Mouse (Mus musculus) heart, embryonic 13.5 days (tissue): ENCODE measurements around the gene Nanos2. TPM values are rescaled to one million over a fixed set of nuclear protein-coding genes. Genes with fewer than 3 reads are reported as not detected.

Source experiments
- ATAC-seq: fragments of 200-750 bp; cut with Nextera tagmentation; 2 replicates; pipeline ENCODE4 v1.8.0; 2017; ENCODE audit warnings: moderate TSS enrichment; ENCODE audit not compliant: insufficient number of reproducible peaks, low FRiP score, low TSS enrichment; ENCODE audit errors: extremely low read depth
- H3K27ac ChIP-seq: fragments of 300-500 bp; sonication (generic); replicated peaks from 2 replicates; pipeline ENCODE4 v1.5.1; 2015; ENCODE audit warnings: moderate library complexity, mild to moderate bottlenecking, inconsistent platforms
- H3K27me3 ChIP-seq: fragments of 300-500 bp; sonication (generic); replicated peaks from 2 replicates; pipeline ENCODE4 v1.6.1; 2015; ENCODE audit warnings: mild to moderate bottlenecking, inconsistent platforms
- H3K36me3 ChIP-seq: fragments of 300-500 bp; sonication (generic); 2 replicates; pipeline ENCODE4 v1.6.1; 2015; ENCODE audit warnings: mild to moderate bottlenecking, inconsistent platforms
- H3K4me1 ChIP-seq: fragments of 300-500 bp; sonication (generic); 2 replicates; pipeline ENCODE4 v1.6.1; 2015; ENCODE audit warnings: inconsistent platforms
- H3K4me2 ChIP-seq: fragments of 300-500 bp; sonication (generic); 2 replicates; pipeline ENCODE4 v1.6.1; 2015; ENCODE audit warnings: inconsistent platforms, mild to moderate bottlenecking, moderate library complexity
- H3K4me3 ChIP-seq: fragments of 300-500 bp; sonication (generic); 2 replicates; pipeline ENCODE4 v1.5.1; 2015; ENCODE audit warnings: moderate library complexity, mild to moderate bottlenecking, inconsistent platforms
- H3K9ac ChIP-seq: fragments of 300-500 bp; sonication (generic); 2 replicates; pipeline ENCODE4 v1.6.1; 2015; ENCODE audit warnings: inconsistent platforms, mild to moderate bottlenecking, moderate library complexity
- H3K9me3 ChIP-seq: fragments of 300-500 bp; sonication (generic); 2 replicates; pipeline ENCODE4 v1.6.1; 2016; ENCODE audit warnings: inconsistent platforms
- WGBS: fragments of 180-500 bp; shearing (Covaris S2); methylation state at CpG from one replicate; pipeline ENCODE4 v1.1.7; 2015; ENCODE audit warnings: mixed read lengths; 5-methylcytosine and 5-hydroxymethylcytosine counted together
- polyA plus RNA-seq: library from polyadenylated mRNA; unstranded; fragments of >200 nt; fragmentation: Nextera tagmentation; extraction: Ambion mirVana; gene quantifications from 2 replicates; pipeline ENCODE4 v1.2.1, GENCODE M21; 2015

The Nanos2 gene
- polyA plus RNA-seq = not detected in 2 replicates

DNA sequence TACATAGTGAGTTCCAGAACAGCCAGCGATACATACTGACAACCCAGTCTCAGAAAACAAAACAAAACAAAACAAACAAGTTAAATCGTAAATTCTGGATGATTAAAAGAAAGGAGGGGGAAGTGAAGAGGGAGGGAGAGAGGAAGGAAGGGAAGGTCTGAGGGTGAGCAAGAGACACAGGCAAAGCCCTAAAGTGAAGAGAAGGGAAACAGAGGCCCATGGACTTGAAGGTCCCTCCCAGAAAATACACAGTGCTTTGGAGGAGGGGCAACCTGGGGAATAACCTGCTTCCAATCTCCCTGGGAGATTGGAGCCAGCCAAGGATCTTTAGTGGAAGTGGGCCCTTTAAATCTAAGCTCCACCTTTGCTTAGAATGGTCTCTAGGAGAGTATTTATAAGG lies at the start of gene Nanos2:
Gene Nanos2, plus strand, starts transcription at position 301 of the 400 bp plus-strand sequence.
- WGBS = 49% methylated on average over 2 of the region's 2 CpGs
- H3K9me3 ChIP-seq = no peaks in the 10 kb centered on the region
- peaks cover 35% of the 10 kb centered on the region for H3K27me3 ChIP-seq
- no peak within 1 kb of the TSS for H3K4me2 ChIP-seq
- H3K9ac ChIP-seq = no peak within 1 kb of the TSS
- no peaks in the 10 kb centered on the region for H3K36me3 ChIP-seq
- no peak within 1 kb of the TSS for H3K4me3 ChIP-seq
- peaks cover 17% of the 10 kb centered on the region for H3K4me1 ChIP-seq
- no peak within 1 kb of the TSS for H3K27ac ChIP-seq
- no peak for ATAC-seq

DNA sequence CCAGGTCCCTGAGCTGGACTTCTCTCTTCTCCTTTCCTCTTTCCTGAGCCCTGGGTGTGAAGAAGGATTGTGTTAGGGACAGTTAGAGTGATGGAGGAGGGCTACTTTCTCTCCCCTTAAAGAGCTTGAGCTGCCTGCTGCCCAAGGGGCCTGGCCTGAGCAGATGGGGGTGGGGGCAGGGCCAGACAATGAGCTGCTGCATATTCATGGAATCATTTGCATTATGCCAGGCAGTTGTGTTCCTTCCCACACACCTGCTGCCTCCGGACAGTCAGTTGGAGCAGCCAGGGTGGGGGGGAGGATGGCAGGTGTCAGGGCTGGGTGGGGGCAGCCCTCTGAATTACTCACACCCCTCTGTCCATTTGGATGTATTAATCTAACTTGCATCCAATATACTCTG lies 44.8 kb upstream of the Nanos2 start:
- no peak for ATAC-seq
- H3K27me3 ChIP-seq = peaks cover 9% of the 10 kb centered on the region; the same call in 1 of the 2 replicates
- H3K4me3 ChIP-seq = no peak overlapping the region
- no peaks in the 10 kb centered on the region for H3K4me1 ChIP-seq
- no peak overlapping the region for H3K9ac ChIP-seq
- WGBS = 26% methylated on average over 1 of the region's 1 CpGs
- H3K4me2 ChIP-seq = no peak overlapping the region
- no peaks in the 10 kb centered on the region for H3K9me3 ChIP-seq
- H3K27ac ChIP-seq = no peak overlapping the region
- H3K36me3 ChIP-seq = no peaks in the 10 kb centered on the region

DNA sequence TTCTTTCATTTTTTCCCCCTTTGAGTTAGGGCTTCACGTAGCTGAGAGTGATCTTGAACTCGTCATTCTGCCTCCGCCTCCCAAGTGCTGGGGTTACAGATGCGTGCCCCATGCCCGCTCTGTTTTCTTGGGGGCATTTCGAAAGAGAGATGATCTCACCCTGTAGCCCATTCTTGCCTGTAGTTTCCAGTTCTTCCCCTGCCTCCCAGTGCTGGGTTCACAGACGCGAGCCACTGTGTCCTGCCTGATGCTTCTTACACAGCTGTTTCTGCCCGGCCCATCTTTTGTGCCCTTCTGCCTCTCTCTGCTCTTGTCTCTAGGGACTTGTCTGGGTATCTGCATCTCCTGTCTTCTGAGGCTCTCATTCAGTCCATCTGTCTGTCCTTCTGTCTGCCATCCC lies 44.4 kb upstream of the Nanos2 start:
- Histone ChIP-seq H3K36me3 (no peaks in the 10 kb centered on the region), H3K9me3 (no peaks in the 10 kb centered on the region)
- 49% methylated on average over 9 of the region's 9 CpGs for WGBS

DNA sequence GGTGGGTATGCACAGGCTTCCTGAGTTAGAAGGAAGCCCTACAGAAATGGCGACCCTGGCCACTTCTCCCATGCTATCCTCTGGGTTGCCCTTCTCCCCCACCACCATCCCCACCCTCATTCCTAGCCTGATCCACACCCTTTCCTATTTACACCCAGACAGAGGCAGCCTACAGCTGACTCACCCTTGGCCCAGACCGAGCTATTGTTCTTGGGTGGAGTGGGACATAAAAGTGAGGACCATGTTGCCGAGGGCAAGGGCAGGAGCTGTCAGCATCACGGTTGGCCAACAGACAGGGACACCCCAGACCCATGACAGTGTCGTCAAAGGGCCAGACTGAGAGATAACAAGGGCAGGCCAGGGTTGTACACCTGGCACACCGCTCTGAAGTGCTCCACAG lies 39.0 kb upstream of the Nanos2 start:
- Histone ChIP-seq H3K36me3 (no peaks in the 10 kb centered on the region), H3K27ac (no peak overlapping the region; the same call in 1 of the 2 replicates), H3K27me3 (peaks cover 30% of the 10 kb centered on the region), H3K4me3 (no peak overlapping the region), H3K4me1 (peaks cover 10% of the 10 kb centered on the region; the same call in 1 of the 2 replicates), H3K9me3 (no peaks in the 10 kb centered on the region), H3K9ac (no peak overlapping the region), H3K4me2 (no peak overlapping the region)
- ATAC-seq = no peak
- 44% methylated on average over 6 of the region's 6 CpGs for WGBS

More for the DNA sequence above, 44.4 kb upstream of the Nanos2 start:
- no peak for ATAC-seq
- peaks cover 9% of the 10 kb centered on the region; the same call in 1 of the 2 replicates for H3K27me3 ChIP-seq
- H3K4me2 ChIP-seq = no peak overlapping the region
- no peaks in the 10 kb centered on the region for H3K4me1 ChIP-seq
- no peak overlapping the region for H3K27ac ChIP-seq
- no peak overlapping the region for H3K9ac ChIP-seq
- no peak overlapping the region for H3K4me3 ChIP-seq

DNA sequence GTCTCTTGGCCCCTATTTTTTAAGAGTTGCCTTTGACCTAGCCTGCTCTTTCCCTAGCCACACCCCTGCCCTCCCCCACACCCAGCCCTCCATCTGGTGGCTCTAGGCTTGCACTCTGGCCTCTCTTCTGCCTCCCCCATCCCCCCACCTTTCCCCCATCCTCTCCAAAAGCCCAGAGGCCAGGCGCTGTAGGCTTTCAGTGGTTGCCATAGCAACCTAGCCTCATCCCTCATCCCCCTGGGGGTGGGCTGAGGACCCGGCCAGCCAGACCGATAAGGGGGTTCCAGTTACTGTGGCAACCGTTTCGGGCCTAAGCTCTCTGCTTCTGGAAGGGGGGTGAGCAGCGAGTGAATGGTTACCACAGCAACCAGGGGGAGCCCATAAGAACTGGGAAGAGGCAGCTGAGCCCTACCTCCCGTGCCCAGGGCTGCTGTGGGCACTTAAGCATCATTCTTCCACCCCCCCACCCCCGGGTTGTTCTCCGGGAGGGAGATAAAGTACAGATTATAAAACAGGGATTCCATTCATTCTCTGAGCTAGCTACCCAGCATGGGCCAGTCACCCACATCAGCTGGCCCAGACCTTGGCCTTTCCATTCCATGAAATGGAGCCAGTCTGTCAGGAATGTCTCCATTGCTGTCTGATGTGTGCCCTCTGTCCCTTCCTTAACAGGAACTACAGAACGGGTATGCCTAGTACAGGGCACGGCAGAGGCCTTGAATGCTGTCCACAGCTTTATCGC lies 37.2 kb upstream of the Nanos2 start:
- H3K9me3 ChIP-seq = no peaks in the 10 kb centered on the region
- no peaks in the 10 kb centered on the region for H3K36me3 ChIP-seq
- H3K27me3 ChIP-seq = peaks cover 23% of the 10 kb centered on the region
- H3K9ac ChIP-seq = no peak overlapping the region
- 29% methylated on average over 12 of the region's 12 CpGs for WGBS
- no peak overlapping the region for H3K4me2 ChIP-seq
- no peak for ATAC-seq
- peaks cover 10% of the 10 kb centered on the region; the same call in 1 of the 2 replicates for H3K4me1 ChIP-seq
- H3K4me3 ChIP-seq = no peak overlapping the region
- H3K27ac ChIP-seq = no peak overlapping the region

DNA sequence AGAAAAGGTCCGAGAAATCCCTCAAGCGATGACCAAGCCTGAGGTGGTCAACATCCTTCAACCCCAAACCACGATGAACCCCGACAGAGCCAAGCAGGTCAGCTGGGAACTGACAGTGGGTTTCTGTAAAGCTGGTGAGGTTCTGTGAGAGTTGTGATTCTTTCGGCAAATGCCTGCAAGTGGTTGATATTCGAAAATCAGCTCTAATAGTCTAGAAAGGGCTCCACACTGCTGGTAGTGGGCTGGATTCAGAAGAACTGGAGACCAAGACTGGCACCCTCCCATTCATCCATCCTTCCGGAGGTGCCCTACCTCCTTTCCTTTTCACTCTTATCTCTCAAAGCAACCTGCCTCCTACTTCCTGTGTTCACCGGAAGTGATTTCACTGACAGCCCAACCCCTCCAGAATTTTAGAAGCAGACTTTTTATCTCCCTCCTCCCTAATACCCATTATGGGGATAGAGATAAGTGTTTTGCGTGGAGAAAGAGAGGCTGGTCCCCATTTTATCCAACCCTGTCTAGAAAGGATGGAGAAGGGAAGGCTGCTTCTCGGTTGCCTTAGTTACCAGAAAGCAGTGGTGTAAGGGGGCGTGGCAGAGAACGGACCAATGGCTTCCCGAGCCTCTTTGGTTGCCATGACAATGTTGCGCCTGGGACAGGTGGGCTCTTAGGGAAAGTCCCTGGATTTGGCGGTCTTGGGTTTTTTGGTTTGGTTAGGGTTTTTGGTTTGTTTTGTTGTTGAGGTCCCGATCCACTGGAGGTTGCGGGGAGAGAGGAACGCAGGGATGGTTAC lies 36.5 kb upstream of the Nanos2 start:
- Histone ChIP-seq H3K27ac (no peak overlapping the region), H3K4me1 (peaks cover 10% of the 10 kb centered on the region; the same call in 1 of the 2 replicates), H3K36me3 (no peaks in the 10 kb centered on the region), H3K9ac (no peak overlapping the region), H3K4me3 (no peak overlapping the region), H3K9me3 (no peaks in the 10 kb centered on the region), H3K27me3 (peaks cover 25% of the 10 kb centered on the region), H3K4me2 (no peak overlapping the region)
- no peak for ATAC-seq
- WGBS = 24% methylated on average over 18 of the region's 18 CpGs

DNA sequence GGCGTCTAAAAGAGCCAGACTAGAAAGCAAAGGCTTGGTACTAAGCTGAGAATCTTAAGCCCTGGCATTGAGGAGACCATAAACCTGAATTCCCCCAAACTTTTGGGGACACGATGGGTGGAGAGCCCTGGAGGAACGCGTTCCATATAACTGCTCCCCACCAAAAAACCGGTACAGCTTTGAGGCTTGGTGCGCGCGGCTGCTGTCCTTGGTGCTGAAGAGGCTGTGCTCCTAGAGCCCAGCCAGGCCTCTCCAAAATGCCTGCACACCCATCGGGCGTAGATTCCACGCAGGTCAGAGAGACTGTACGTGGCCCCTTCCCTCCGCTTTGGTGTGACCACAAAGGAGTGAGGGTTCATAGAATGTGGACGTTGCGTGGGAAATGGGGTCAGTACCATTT lies 35.8 kb upstream of the Nanos2 start:
- Histone ChIP-seq H3K36me3 (no peaks in the 10 kb centered on the region), H3K4me2 (no peak overlapping the region), H3K4me1 (peaks cover 10% of the 10 kb centered on the region; the same call in 1 of the 2 replicates), H3K9me3 (no peaks in the 10 kb centered on the region), H3K4me3 (no peak overlapping the region), H3K9ac (no peak overlapping the region), H3K27ac (no peak overlapping the region), H3K27me3 (peaks cover 32% of the 10 kb centered on the region)
- 15% methylated on average over 15 of the region's 15 CpGs for WGBS
- ATAC-seq = no peak

DNA sequence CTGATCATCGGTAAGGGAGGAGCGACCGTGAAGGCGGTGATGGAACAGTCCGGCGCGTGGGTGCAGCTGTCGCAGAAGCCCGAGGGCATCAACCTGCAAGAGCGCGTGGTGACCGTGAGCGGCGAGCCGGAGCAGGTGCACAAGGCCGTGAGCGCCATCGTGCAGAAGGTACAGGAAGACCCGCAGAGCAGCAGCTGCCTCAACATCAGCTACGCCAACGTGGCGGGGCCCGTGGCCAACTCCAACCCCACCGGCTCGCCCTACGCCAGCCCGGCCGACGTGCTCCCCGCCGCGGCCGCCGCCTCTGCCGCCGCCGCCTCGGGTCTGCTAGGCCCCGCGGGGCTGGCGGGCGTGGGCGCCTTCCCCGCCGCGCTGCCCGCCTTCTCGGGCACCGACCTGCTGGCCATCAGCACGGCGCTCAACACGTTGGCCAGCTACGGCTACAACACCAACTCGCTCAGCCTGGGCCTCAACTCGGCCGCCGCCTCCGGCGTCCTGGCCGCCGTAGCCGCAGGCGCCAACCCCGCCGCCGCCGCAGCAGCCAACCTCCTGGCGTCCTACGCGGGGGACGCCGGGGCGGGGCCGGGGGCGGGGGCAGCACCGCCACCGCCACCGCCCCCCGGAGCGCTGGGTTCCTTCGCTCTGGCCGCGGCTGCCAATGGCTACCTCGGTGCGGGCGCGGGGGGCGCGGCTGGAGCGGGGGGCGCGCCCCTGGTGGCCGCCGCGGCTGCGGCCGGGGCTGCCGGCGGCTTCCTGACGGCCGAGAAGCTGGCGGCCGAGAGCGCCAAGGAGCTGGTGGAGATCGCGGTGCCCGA lies 29.4 kb upstream of the Nanos2 start:
- H3K4me1 ChIP-seq = peaks cover 31% of the 10 kb centered on the region
- peak overlapping the region; percentile 62 for H3K4me3 ChIP-seq
- no peaks in the 10 kb centered on the region for H3K9me3 ChIP-seq
- H3K27ac ChIP-seq = peak overlapping the region; percentile 66
- peak overlapping the region; percentile 90 for H3K4me2 ChIP-seq
- peak overlapping the region; percentile 81 for H3K9ac ChIP-seq
- WGBS = under 1% methylated on average over 102 of the region's 107 CpGs
- H3K27me3 ChIP-seq = peaks cover 74% of the 10 kb centered on the region
- no peaks in the 10 kb centered on the region for H3K36me3 ChIP-seq
- ATAC-seq = peak; percentile 37; the same call in 1 of the 2 replicates

DNA sequence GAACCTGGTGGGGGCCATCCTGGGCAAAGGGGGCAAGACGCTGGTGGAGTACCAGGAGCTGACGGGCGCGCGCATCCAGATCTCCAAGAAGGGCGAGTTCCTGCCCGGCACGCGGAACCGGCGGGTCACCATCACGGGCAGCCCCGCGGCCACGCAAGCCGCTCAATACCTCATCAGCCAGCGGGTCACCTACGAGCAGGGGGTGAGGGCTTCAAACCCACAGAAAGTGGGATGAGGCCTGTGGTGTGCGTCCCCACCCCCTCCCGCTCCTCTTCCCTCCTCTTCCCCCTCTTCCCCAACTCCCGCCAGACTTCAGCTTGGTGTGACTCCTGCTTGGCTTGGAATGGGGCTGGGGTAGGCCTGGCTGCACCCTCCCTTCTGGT lies 28.8 kb upstream of the Nanos2 start:
- Histone ChIP-seq H3K36me3 (no peaks in the 10 kb centered on the region), H3K4me3 (peak overlapping the region; percentile 62), H3K9ac (peak overlapping the region; percentile 81), H3K9me3 (no peaks in the 10 kb centered on the region), H3K27me3 (peaks cover 80% of the 10 kb centered on the region), H3K4me2 (peak overlapping the region; percentile 90), H3K4me1 (peaks cover 37% of the 10 kb centered on the region), H3K27ac (peak overlapping the region; percentile 66)
- WGBS = under 1% methylated on average over 21 of the region's 21 CpGs
- ATAC-seq = no peak

DNA sequence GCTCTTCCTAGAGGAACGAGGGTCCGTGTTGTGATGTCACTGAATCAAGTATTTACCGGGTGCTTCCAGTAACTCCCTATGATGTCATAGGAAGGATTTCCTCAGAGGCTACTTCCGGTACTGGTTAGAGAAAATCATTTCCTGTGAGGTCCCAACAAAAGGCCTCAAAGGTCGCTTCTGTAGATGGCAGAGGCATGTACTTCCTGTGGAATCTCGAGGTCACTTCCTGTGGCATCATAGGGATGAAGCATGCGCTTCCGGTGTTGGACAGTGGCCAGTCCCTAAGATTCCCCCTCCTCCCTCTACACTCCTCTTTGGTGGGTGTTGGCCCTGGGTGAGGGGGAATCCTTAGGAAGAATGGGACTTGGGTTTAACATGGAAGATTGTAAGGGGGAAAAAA lies 27.8 kb upstream of the Nanos2 start:
- Histone ChIP-seq H3K36me3 (no peaks in the 10 kb centered on the region), H3K4me1 (peaks cover 41% of the 10 kb centered on the region), H3K27me3 (peaks cover 90% of the 10 kb centered on the region), H3K9me3 (no peaks in the 10 kb centered on the region), H3K9ac (no peak overlapping the region), H3K4me2 (peak overlapping the region; percentile 90; the same call in 1 of the 2 replicates), H3K27ac (peak overlapping the region; percentile 66; the same call in 1 of the 2 replicates), H3K4me3 (0 out of 2 replicates have a peak overlapping the region, but pooled peaks have one; percentile 62)
- 35% methylated on average over 8 of the region's 8 CpGs for WGBS
- ATAC-seq = no peak
